Mouse (Mus musculus): ENCODE data around the gene Abat.

Gene Abat

GRCm38 (mm10) chr16:8670041-8671035 lies 157.1 kb downstream of the Abat start:
- DNase-seq (ENCODE audit: low read depth, low spot score): no peak

Data from retina, postnatal 7 days (tissue).